Mouse (Mus musculus) kidney, embryonic 14.5 days (tissue): Measurements from ENCODE around the gene Fam173a. TPM values are rescaled to one million over a fixed set of nuclear protein-coding genes. Genes with fewer than 3 reads are reported as not detected.
"Not testable (repeated sequence)": the region's sequence is repeated elsewhere in the genome, so short reads cannot be mapped to it uniquely, and the experiment has no call there.

Source experiments
- ATAC-seq: fragments of 200-750 bp; cut with Nextera tagmentation; 2 replicates; pipeline ENCODE4 v1.8.0; 2017; ENCODE audit warnings: moderate number of reproducible peaks, mild to moderate bottlenecking, moderate TSS enrichment, moderate library complexity; ENCODE audit not compliant: low FRiP score, low TSS enrichment
- H3K27ac ChIP-seq: fragments of 300-500 bp; sonication (generic); 2 replicates; pipeline ENCODE4 v1.5.1; 2014; ENCODE audit warnings: low read depth, mild to moderate bottlenecking, low read length, moderate library complexity, mixed read lengths
- H3K27me3 ChIP-seq: fragments of 300-500 bp; sonication (generic); 2 replicates; pipeline ENCODE4 v1.6.1; 2014; ENCODE audit warnings: mild to moderate bottlenecking, low read length; ENCODE audit not compliant: control insufficient read depth, insufficient read depth
- H3K36me3 ChIP-seq: fragments of 300-500 bp; sonication (generic); 2 replicates; pipeline ENCODE4 v1.6.1; 2014; ENCODE audit warnings: low read length, mixed read lengths; ENCODE audit not compliant: control insufficient read depth, insufficient read depth
- H3K4me1 ChIP-seq: fragments of 300-500 bp; sonication (generic); 2 replicates; pipeline ENCODE4 v1.6.1; 2014; ENCODE audit warnings: low read length, mixed read lengths; ENCODE audit not compliant: control insufficient read depth, insufficient read depth
- H3K4me2 ChIP-seq: fragments of 300-500 bp; sonication (generic); replicated peaks from 2 replicates; pipeline ENCODE4 v1.6.1; 2014; ENCODE audit warnings: low read depth, mild to moderate bottlenecking, low read length
- H3K4me3 ChIP-seq: fragments of 300-500 bp; sonication (generic); 2 replicates; pipeline ENCODE4 v1.5.1; 2014; ENCODE audit warnings: mild to moderate bottlenecking, low read length
- H3K9ac ChIP-seq: fragments of 300-500 bp; sonication (generic); 2 replicates; pipeline ENCODE4 v1.6.1; 2014; ENCODE audit warnings: low read depth, mild to moderate bottlenecking, low read length, moderate library complexity
- H3K9me3 ChIP-seq: fragments of 300-500 bp; sonication (generic); 2 replicates; pipeline ENCODE4 v1.6.1; 2016; ENCODE audit warnings: low read length; ENCODE audit not compliant: control insufficient read depth
- WGBS: fragments of 180-500 bp; shearing (Covaris S2); extraction: QIAGEN DNeasy Blood & Tissue Kit; methylation state at CpG from one replicate; pipeline ENCODE4 v1.1.7; 2014; 5-methylcytosine and 5-hydroxymethylcytosine counted together
- polyA plus RNA-seq: library from polyadenylated mRNA; unstranded; fragments of >200 nt; fragmentation: Nextera tagmentation; extraction: Ambion mirVana; gene quantifications from 2 replicates; pipeline ENCODE4 v1.2.1, GENCODE M21; 2014

Fam173a gene
- polyA plus RNA-seq, 1 experiment from 2014 or later, result 90.2 TPM

DNA sequence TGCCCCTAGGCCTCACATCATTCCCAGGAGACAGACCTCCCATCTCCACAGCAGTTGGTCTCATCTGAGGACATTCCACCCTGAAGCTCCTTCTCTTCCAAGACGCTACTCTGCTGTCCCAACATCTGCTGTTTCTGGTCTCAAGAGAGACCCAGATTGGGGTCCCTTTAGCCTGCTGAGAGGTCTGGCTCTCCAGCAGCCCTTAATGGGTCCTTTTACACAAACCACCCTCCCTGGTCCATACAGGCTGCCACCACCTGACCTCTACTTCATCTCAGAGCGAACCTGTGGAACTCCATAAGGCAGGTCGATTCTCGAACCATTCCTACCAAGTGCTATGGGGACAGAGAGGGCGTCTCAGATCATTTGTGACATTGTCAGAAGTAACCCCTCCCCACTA is 15.3 kb upstream of the Fam173a start:
- H3K4me3 ChIP-seq, result no peak overlapping the region; the same call in 1 of the 2 replicates
- 43% methylated on average over 5 of the region's 5 CpGs for WGBS
- no peaks in the 10 kb centered on the region for H3K36me3 ChIP-seq
- no peak overlapping the region for H3K4me2 ChIP-seq
- H3K4me1 ChIP-seq, result peaks cover 8% of the 10 kb centered on the region
- H3K27me3 ChIP-seq, result peaks cover 27% of the 10 kb centered on the region
- H3K9me3 ChIP-seq, result no peaks in the 10 kb centered on the region
- H3K9ac ChIP-seq, result no peak overlapping the region
- H3K27ac ChIP-seq, result no peak overlapping the region
- no peak for ATAC-seq

DNA sequence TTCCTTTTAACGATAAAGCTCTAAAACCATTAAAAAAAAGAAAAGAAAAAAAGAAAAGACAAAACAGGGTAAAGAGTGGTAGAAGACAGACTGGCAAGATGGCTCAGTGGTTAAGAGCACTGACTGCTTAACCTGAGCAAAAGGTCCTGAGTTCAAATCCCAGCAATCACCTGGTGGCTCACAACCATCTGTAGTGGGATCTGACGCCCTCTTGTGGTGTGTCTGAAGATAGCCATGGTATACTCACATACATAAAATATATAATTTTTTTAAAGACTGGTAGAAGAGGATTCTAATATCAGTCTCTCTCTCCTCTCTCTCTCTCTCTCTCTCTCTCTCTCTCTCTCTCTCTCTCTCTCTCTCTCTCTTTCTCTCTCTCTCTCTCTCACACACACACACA is 14.8 kb upstream of the Fam173a start:
- not testable (repeated sequence) for H3K27ac ChIP-seq, H3K4me2 ChIP-seq, H3K9ac ChIP-seq, H3K9me3 ChIP-seq, H3K4me3 ChIP-seq, ATAC-seq, H3K36me3 ChIP-seq, H3K4me1 ChIP-seq
- peaks cover 27% of the 10 kb centered on the region for H3K27me3 ChIP-seq
- WGBS, result 55% methylated on average over 2 of the region's 2 CpGs

DNA sequence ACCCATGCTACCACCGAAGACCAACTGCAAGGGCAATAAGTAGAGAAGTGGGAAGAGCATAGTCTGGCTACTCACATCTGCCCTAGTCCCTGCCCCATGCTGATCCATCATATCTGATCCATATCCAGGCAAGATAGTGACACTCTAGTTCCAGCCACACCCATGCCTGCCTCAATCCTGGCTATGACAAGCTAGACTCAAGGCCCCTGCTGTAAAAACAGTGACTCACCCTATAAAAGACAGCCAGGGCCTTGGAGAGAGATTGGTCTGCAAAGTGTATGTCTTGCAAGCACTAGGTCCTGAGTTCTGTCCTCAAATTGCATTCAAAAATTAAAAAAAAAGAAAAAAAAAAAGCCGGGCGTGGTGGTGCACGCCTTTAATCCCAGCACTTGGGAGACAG is 13.8 kb upstream of the Fam173a start:
- Histone ChIP-seq H3K9me3 (no peaks in the 10 kb centered on the region), H3K27me3 (peaks cover 27% of the 10 kb centered on the region), H3K36me3 (no peaks in the 10 kb centered on the region), H3K9ac (no peak overlapping the region), H3K27ac (no peak overlapping the region), H3K4me2 (no peak overlapping the region), H3K4me1 (peaks cover 8% of the 10 kb centered on the region), H3K4me3 (no peak overlapping the region)
- no peak for ATAC-seq
- WGBS, result 79% methylated on average over 4 of the region's 4 CpGs

DNA sequence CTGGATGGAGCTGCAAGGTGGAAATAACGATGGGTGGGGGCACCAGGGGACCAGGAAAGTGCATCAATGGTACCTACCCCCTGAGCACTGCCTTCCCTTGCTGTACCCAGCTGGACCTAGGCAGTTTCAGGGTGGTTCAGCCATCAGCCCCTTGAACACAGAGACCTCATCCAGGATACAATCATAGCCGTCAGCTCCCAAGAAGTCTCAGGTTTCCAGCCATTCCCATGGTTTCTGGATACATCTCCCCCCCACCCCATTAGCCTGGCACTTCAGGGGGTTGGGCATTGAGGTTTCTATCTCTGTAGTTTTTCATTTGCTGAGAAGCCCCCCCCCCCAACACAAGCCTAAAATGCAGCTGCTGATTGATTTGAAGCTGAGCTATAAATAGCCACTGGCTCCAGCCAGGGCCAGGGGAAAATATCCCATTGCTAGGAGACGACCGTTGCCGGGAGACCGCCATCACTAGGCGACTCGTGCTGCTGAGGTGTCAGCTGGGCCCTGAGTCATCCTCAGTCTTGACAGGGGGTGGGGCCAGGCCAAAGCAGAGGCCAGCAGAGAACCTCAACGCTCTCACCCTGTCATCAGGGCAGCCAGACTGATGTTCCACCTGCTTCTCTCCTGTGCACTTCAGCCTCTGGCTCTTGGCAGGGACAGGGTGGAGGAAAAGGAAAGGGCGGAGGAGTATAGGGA is 10.3 kb upstream of the Fam173a start:
- ATAC-seq, result no peak; the same call in 1 of the 2 replicates
- Histone ChIP-seq H3K36me3 (no peaks in the 10 kb centered on the region), H3K27ac (no peak overlapping the region), H3K27me3 (peaks cover 2% of the 10 kb centered on the region), H3K9ac (peak overlapping the region; percentile 40; the same call in 1 of the 2 replicates), H3K9me3 (no peaks in the 10 kb centered on the region), H3K4me2 (no peak overlapping the region), H3K4me1 (no peaks in the 10 kb centered on the region), H3K4me3 (no peak overlapping the region)
- 12% methylated on average over 10 of the region's 10 CpGs for WGBS

DNA sequence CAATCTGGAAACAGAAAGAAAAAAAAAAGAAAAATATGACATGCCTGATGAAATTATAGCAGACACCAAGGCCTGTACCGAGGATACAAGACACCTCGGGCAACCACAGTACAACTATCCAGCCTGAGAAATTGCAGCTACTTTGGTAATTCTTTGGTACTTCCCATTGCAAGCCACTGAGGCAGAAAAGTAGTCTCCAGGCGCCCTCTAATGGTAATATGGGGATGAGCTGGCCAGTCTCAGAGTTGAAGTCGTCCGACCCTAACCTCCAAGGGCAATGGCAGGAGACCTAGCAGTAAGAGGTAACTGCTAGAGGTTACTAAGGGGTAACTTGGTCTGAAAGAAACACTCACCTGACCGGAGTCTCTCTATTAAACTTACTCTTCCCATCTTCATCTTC is 8.3 kb upstream of the Fam173a start:
- Histone ChIP-seq H3K9ac (no peak overlapping the region), H3K36me3 (no peaks in the 10 kb centered on the region), H3K27me3 (no peaks in the 10 kb centered on the region; the same call in 1 of the 2 replicates), H3K27ac (no peak overlapping the region), H3K4me3 (no peak overlapping the region), H3K4me2 (no peak overlapping the region), H3K9me3 (no peaks in the 10 kb centered on the region), H3K4me1 (peaks cover 4% of the 10 kb centered on the region)
- WGBS, result 9% methylated on average over 6 of the region's 6 CpGs
- ATAC-seq, result peak; percentile 43; the same call in 1 of the 2 replicates

DNA sequence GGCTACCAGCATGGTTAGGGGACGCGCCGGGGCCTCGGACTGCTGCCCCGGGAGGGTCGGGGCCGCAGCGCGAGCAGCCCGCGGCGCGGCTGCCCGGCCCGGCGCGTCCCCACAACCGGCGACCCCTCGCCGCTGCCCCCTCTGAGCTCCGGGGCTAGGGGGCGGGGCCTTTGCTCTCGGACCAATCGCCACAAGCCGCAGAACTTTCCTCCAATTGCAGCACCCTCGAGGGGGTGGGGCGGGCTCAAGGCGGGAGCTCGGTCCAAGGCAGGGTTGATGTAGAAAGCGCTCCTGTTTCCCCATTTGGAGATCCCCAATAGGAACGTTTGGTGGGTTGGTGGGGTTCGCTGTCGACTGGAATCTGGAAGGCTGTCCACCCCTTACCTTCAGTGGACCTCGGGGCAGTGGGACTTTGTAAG is 4.3 kb upstream of the Fam173a start, which contains the start of gene Metrn:
TSS of gene Metrn (minus strand) at position 186 of the 419 bp plus-strand sequence.
- Histone ChIP-seq H3K4me2 (peak within 1 kb of the TSS; percentile 99), H3K36me3 (peaks cover 6% of the 10 kb centered on the region), H3K27ac (peak within 1 kb of the TSS; percentile 47; the same call in 1 of the 2 replicates), H3K27me3 (no peaks in the 10 kb centered on the region), H3K4me1 (peaks cover 41% of the 10 kb centered on the region), H3K9ac (peak within 1 kb of the TSS; percentile 78), H3K4me3 (peak within 1 kb of the TSS; percentile 85), H3K9me3 (no peaks in the 10 kb centered on the region)
- under 1% methylated on average over 31 of the region's 35 CpGs for WGBS
- ATAC-seq, result peak; percentile 75

DNA sequence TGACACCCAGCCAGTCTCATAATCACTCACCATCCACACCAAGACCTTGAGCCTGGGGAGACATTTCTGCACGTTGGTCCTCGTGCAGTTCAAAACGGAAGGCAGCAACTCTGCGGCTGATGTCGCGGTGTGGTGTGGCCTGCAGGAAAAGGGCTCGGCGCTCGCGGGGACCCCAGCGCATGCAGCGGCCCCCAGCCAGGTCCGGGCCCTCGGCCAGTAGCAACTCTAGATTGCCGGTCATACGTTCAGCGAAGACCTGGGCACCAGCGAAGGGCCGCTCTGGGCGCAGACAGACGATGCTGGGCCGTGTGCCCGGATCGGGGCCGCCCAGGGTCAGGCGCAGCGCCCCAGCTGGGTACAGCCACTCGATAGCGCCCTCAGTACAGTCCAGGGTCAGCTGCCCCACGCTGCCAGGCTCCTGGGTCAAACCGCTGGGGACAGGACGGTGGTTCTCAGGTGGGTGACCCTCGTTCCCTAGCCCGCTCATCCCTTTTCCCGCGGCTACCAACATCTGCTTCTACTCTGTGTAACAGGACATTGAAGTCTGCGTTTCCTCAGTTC is 3.6 kb upstream of the Fam173a start:
- Histone ChIP-seq H3K4me1 (peaks cover 43% of the 10 kb centered on the region), H3K9me3 (no peaks in the 10 kb centered on the region), H3K4me3 (peak overlapping the region; percentile 85), H3K9ac (peak overlapping the region; percentile 78), H3K27me3 (no peaks in the 10 kb centered on the region), H3K27ac (peak overlapping the region; percentile 47; the same call in 1 of the 2 replicates), H3K36me3 (peaks cover 6% of the 10 kb centered on the region), H3K4me2 (peak overlapping the region; percentile 99)
- 0 out of 2 replicates have a peak, but pooled peaks have one; percentile 0 for ATAC-seq
- WGBS, result under 1% methylated on average over 37 of the region's 37 CpGs

DNA sequence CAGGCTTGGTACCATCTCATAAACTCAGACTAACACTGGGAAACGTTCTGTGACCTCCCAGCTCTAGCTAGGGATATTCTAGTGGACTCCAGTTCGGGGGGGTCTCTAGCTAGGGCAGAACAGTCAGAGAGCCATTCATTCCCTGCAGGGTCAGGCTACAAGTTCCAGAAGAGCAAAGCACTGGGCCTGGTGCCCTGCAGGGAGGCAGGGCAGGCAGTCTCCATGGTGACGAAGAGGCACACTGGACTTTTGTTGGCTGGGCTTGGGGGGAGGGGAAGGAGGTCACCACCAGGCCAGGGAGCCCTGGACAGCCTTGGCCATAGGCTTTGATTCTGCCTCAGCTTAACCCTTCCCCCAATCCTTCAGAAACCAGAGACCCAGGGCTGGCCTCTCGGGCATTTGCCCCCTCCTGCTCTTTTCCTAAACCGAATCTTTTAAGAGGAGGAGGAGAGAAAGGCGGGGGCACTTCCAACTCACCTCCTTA is 3.0 kb upstream of the Fam173a start, which contains the start of gene AC134908.4:
TSS of gene AC134908.4 (minus strand) at position 51 of the 484 bp plus-strand sequence.
- H3K4me2 ChIP-seq, result peak within 1 kb of the TSS; percentile 99
- ATAC-seq, result peak; percentile 28; the same call in 1 of the 2 replicates
- peaks cover 50% of the 10 kb centered on the region for H3K4me1 ChIP-seq
- H3K36me3 ChIP-seq, result peaks cover 6% of the 10 kb centered on the region
- H3K4me3 ChIP-seq, result peak within 1 kb of the TSS; percentile 85
- H3K9ac ChIP-seq, result peak within 1 kb of the TSS; percentile 78
- no peaks in the 10 kb centered on the region for H3K27me3 ChIP-seq
- no peaks in the 10 kb centered on the region for H3K9me3 ChIP-seq
- 6% methylated on average over 6 of the region's 6 CpGs for WGBS
- H3K27ac ChIP-seq, result peak within 1 kb of the TSS; percentile 47; the same call in 1 of the 2 replicates

DNA sequence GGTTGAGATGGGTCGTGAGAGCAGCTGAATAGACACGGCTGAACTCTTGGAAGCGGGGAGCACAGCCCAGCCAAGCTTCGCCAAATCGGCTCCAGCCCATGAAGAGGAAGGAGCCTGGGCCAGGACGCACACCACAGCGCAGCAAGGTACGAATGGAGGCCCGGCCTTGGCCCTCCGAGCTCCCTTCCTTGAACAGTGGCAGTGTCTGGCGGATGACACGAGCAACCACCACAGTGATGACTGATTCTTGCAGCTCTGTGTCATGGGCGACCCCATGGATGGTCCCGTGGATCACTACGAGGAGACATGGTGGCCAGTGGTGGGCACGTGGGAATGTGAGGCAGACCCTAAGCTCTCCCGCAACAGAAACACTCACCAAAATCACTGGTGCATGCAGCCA is 2.3 kb upstream of the Fam173a start:
- Histone ChIP-seq H3K4me2 (peak overlapping the region; percentile 99), H3K4me1 (peaks cover 50% of the 10 kb centered on the region), H3K27ac (peak overlapping the region; percentile 7; the same call in 1 of the 2 replicates), H3K27me3 (no peaks in the 10 kb centered on the region), H3K9me3 (no peaks in the 10 kb centered on the region), H3K36me3 (peaks cover 6% of the 10 kb centered on the region), H3K9ac (0 out of 2 replicates have a peak overlapping the region, but pooled peaks have one; percentile 78), H3K4me3 (no peak overlapping the region; the same call in 1 of the 2 replicates)
- WGBS, result 74% methylated on average over 17 of the region's 17 CpGs
- ATAC-seq, result no peak
